Mouse (Mus musculus): Measurements from ENCODE around the gene Abhd2.

Gene Abhd2

DNA sequence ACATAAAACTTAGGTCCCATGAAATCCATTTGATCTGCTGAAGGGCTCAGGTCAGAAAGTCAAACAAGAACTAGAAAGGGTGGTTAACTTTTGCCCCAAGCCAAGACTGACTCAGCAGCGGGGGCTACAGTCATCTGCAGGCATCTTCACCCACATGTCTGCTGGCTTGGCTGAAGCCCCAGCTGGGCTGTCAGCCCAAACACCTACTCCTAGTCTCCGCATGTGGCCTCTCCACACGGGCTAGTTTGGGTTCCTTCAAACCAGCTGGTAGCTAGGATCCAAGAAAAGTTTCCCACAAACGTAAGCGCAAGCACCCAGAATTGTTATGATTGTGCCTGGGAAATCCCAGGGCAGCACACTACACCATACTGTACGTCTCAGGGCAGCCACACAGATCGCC is 17.6 kb upstream of the Abhd2 start:
- CTCF ChIA-PET = interaction anchor here in 2 of 4 experiments (1.0 to 1.5 kb wide), 3 partner anchors 9 to 91 kb away, joined by 3 to 4 read pairs (median 3); no protein-coding TSS in a partner anchor
- POLR2A ChIA-PET = interaction anchor here in 1 of 4 experiments (1.0 kb wide), 1 partner anchor 91 kb away, joined by 4 read pairs; no protein-coding TSS in a partner anchor

- ChIA-PET POLR2A (interaction anchor here in 3 of 4 experiments (0.6 to 1.0 kb wide), 3 partner anchors 18 to 228 kb away, joined by 3 read pairs; no protein-coding TSS in a partner anchor), CTCF (interaction anchor here in 2 of 4 experiments (1.1 to 1.5 kb wide), 3 partner anchors 57 to 94 kb away, joined by 3 to 6 read pairs (median 4); no protein-coding TSS in a partner anchor)
Observed at GRCm38 (mm10) chr7:79255752-79256151, 17.2 kb upstream of the Abhd2 start.

- ChIA-PET CTCF (interaction anchor here (0.6 to 1.1 kb wide), 5 partner anchors 10 to 253 kb away, joined by 3 to 6 read pairs (median 4); no protein-coding TSS in a partner anchor), POLR2A (interaction anchor here in 2 of 4 experiments (0.5 to 1.1 kb wide), 5 partner anchors 15 to 229 kb away, joined by 3 to 7 read pairs (median 3); no protein-coding TSS in a partner anchor)
Observed at GRCm38 (mm10) chr7:79256716-79257115, 16.3 kb upstream of the Abhd2 start.

- POLR2A ChIA-PET = interaction anchor here in 1 of 4 experiments (0.6 kb wide), 1 partner anchor 11 kb away, joined by 3 read pairs; no protein-coding TSS in a partner anchor
- CTCF ChIA-PET = interaction anchor here in 3 of 4 experiments (0.5 to 1.2 kb wide), 4 partner anchors 13 to 200 kb away, joined by 3 to 4 read pairs (median 3); no protein-coding TSS in a partner anchor
Observed at GRCm38 (mm10) chr7:79258981-79259542, 13.9 kb upstream of the Abhd2 start.

DNA sequence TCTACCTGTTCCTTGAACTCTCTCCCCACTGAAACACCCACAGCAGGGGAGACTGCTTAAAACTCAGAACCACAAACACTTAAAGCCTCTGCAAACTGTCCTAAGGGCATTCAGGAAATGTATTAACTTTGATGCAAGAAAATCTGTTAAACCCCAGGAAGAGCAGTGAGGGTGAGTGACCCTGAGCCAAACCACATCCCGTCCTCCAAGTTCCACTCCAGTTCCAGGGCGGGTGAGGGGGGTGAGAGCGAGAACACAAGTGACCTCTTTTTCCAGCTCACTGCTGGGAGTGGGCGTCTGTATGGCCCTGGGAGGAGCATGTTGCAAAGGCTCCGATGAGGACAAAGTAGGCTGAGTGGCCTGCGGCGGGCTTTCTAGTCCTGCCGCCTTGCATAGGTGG is 10.5 kb upstream of the Abhd2 start:
- ChIA-PET POLR2A (interaction anchor here in 2 of 4 experiments (0.6 to 4.0 kb wide), 16 partner anchors 10 to 209 kb away, joined by 3 to 25 read pairs (median 3); partner anchors contain the start of gene Abhd2 (in 2 of the 2)), CTCF (interaction anchor here in 3 of 4 experiments (0.7 to 1.6 kb wide), 6 partner anchors 16 to 173 kb away, joined by 3 to 4 read pairs (median 3); no protein-coding TSS in a partner anchor)

DNA sequence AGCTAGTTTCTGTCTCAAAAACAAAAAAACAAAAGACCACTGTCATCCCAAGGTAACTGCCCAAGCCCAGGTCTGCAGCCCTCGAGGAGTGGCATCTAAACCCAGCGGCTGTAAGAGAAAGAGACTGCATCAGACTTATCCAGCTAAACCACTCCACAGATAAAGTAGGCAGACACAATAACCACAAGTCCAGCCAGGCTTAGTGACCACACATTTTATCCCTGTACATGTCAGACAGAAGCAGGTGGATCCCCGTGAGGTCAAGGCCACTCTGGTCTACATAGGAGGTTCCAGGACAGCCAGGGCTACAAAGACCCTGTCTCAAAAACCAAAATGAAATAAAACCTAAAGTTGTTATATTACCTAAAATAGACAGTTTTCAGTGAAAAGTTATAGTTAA is 9.2 kb upstream of the Abhd2 start:
- POLR2A ChIA-PET = interaction anchor here in 2 of 4 experiments (1.0 to 4.0 kb wide), 7 partner anchors 8 to 113 kb away, joined by 3 to 25 read pairs (median 3); partner anchors contain the start of gene Abhd2 (in 2 of the 2)
- CTCF ChIA-PET = interaction anchor here in 3 of 4 experiments (0.6 to 1.1 kb wide), 4 partner anchors 82 to 123 kb away, joined by 3 read pairs; no protein-coding TSS in a partner anchor

GRCm38 (mm10) chr7:79266228-79266627 is 6.8 kb upstream of the Abhd2 start:
- ChIA-PET POLR2A (interaction anchor here in 1 of 4 experiments (0.6 to 0.7 kb wide), 2 partner anchors 33 to 43 kb away, joined by 5 to 7 read pairs; no protein-coding TSS in a partner anchor), CTCF (interaction anchor here in 1 of 4 experiments (0.7 kb wide), 1 partner anchor 81 kb away, joined by 4 read pairs; no protein-coding TSS in a partner anchor)

GRCm38 (mm10) chr7:79267690-79268388 is 5.2 kb upstream of the Abhd2 start:
- ChIA-PET POLR2A (interaction anchor here in 2 of 4 experiments (0.7 to 8.5 kb wide), 2 partner anchors 18 to 164 kb away, joined by 3 to 99 read pairs; no protein-coding TSS in a partner anchor), CTCF (interaction anchor here in 2 of 4 experiments (0.6 to 1.3 kb wide), 2 partner anchors 78 to 359 kb away, joined by 3 to 4 read pairs; no protein-coding TSS in a partner anchor)

DNA sequence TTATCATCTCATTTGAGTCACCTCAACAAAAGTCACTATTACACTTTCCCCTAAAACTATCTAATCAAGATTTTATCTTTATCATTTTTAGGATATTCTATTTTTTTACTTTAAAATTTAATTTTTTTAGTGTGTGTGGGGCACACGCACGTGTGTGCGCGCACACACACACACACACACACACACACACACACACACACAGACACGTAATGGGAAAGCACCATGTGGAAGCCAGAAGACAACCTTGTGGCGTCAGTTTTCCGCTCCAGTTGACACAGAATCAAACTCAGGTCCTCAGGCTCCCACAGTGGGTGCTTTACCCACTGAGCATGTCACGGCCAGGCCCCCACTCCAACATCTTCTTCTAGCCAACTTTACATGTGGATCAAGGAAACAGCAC is 4.1 kb upstream of the Abhd2 start:
- POLR2A ChIA-PET = interaction anchor here in 1 of 4 experiments (0.8 to 8.5 kb wide), 6 partner anchors 10 to 59 kb away, joined by 3 to 99 read pairs (median 3); no protein-coding TSS in a partner anchor

GRCm38 (mm10) chr7:79269411-79269810 is 3.6 kb upstream of the Abhd2 start:
- ChIA-PET CTCF (interaction anchor here in 1 of 4 experiments (0.8 to 1.1 kb wide), 2 partner anchors 67 to 121 kb away, joined by 3 to 4 read pairs; no protein-coding TSS in a partner anchor), POLR2A (interaction anchor here in 3 of 4 experiments (0.5 to 8.5 kb wide), 12 partner anchors 9 to 236 kb away, joined by 3 to 99 read pairs (median 4); no protein-coding TSS in a partner anchor)

More for the DNA sequence above, 4.1 kb upstream of the Abhd2 start:
- CTCF ChIA-PET = interaction anchor here in 1 of 4 experiments (0.8 to 1.1 kb wide), 2 partner anchors 67 to 121 kb away, joined by 3 to 4 read pairs; no protein-coding TSS in a partner anchor

DNA sequence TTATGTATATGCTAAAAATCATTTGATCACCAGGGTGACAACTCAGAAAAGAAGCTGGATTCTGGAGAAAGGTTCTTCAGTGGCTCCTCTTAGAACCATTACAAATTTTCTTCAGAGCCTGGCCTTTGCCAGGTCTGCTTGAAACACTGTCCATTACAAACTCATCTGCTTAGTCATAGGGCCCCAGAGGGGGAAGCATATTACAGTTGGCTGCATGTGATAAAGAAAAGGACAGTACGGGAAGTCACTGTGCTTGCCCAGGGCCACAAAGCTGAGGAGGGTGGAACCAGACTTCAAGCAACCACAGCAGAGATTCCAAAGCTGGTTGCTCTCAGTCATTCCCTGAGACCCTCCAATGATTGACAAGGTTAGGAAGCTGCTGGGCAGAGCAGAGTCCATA is 3.1 kb upstream of the Abhd2 start:
- POLR2A ChIA-PET = interaction anchor here (0.5 to 8.5 kb wide), 15 partner anchors 8 to 1489 kb away, joined by 3 to 99 read pairs (median 5); no protein-coding TSS in a partner anchor
- CTCF ChIA-PET = interaction anchor here in 1 of 4 experiments (1.1 kb wide), 1 partner anchor 122 kb away, joined by 3 read pairs; no protein-coding TSS in a partner anchor

DNA sequence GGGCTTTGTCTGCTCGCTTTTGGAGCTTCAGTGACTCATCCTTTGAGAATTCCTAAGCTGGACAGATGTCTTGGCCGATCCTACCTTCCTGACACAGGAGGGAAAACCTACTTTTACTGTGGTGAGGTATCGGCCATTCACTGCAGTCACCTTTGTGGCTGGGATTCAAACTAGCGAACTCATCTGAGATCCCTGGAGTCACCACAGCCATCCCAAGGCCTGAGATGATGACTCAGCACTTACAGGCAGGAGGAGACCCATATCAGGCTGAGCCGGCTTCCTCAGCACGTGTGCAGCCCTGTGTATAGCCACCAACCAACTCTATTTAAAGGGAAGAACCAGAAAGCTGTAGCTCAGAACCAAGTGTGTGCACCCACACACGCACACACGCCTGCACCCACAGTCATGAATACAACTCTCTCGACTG is 2.0 kb upstream of the Abhd2 start:
- POLR2A ChIA-PET = interaction anchor here in 3 of 4 experiments (0.6 to 8.5 kb wide), 18 partner anchors 8 to 201 kb away, joined by 3 to 99 read pairs (median 4); no protein-coding TSS in a partner anchor

GRCm38 (mm10) chr7:79271861-79272788 is 874 bp upstream of the Abhd2 start:
- POLR2A ChIA-PET = interaction anchor here (0.6 to 8.5 kb wide), 35 partner anchors 8 to 1053 kb away, joined by 3 to 99 read pairs (median 5); partner anchors contain the start of genes Fanci (in 1 of the 4) and Hapln3 (in 1 of the 4)
- CTCF ChIA-PET = interaction anchor here in 3 of 4 experiments (0.5 to 2.1 kb wide), 5 partner anchors 24 to 131 kb away, joined by 4 to 12 read pairs (median 6); no protein-coding TSS in a partner anchor

More for the DNA sequence above, 2.0 kb upstream of the Abhd2 start:
- CTCF ChIA-PET = interaction anchor here in 1 of 4 experiments (1.8 kb wide), 1 partner anchor 75 kb away, joined by 8 read pairs; no protein-coding TSS in a partner anchor

GRCm38 (mm10) chr7:79273738-79274472 is 906 bp downstream of the Abhd2 start:
- POLR2A ChIA-PET = interaction anchor here in 3 of 4 experiments (0.6 to 8.5 kb wide), 28 partner anchors 9 to 1479 kb away, joined by 3 to 99 read pairs (median 6); no protein-coding TSS in a partner anchor
- CTCF ChIA-PET = interaction anchor here in 2 of 4 experiments (0.8 to 2.8 kb wide), 4 partner anchors 28 to 72 kb away, joined by 3 to 12 read pairs (median 5); no protein-coding TSS in a partner anchor

- ChIA-PET CTCF (interaction anchor here in 2 of 4 experiments (2.1 to 2.8 kb wide), 2 partner anchors 71 kb away, joined by 7 to 12 read pairs; no protein-coding TSS in a partner anchor), POLR2A (interaction anchor here in 3 of 4 experiments (0.9 to 8.5 kb wide), 16 partner anchors 8 to 118 kb away, joined by 3 to 99 read pairs (median 7); no protein-coding TSS in a partner anchor)
Observed at GRCm38 (mm10) chr7:79274473-79275010, 1.5 kb downstream of the Abhd2 start.

Measured in embryonic stem cell, embryonic (primary cell).